Mouse (Mus musculus) intestine, embryonic 16.5 days (tissue): Measurements from ENCODE around the gene Bmp8b. TPM values are rescaled to one million over a fixed set of nuclear protein-coding genes. Genes with fewer than 3 reads are reported as not detected.

Experiments used
- ATAC-seq: fragments of 200-750 bp; cut with Nextera tagmentation; 2 replicates; pipeline ENCODE4 v1.8.0; 2017; ENCODE audit warnings: moderate TSS enrichment, moderate library complexity
- H3K27ac ChIP-seq: fragments of 300-500 bp; sonication (generic); 2 replicates; pipeline ENCODE4 v1.5.1; 2014; ENCODE audit warnings: mild to moderate bottlenecking, low read length
- H3K27me3 ChIP-seq: fragments of 300-500 bp; sonication (generic); replicated peaks from 2 replicates; pipeline ENCODE4 v1.6.1; 2014; ENCODE audit warnings: low read length, control low read depth, mixed read lengths; ENCODE audit not compliant: control insufficient read depth, insufficient read depth
- H3K36me3 ChIP-seq: fragments of 300-500 bp; sonication (generic); 2 replicates; pipeline ENCODE4 v1.6.1; 2014; ENCODE audit warnings: low read length, control low read depth; ENCODE audit not compliant: control insufficient read depth, insufficient read depth
- H3K4me1 ChIP-seq: fragments of 300-500 bp; sonication (generic); 2 replicates; pipeline ENCODE4 v1.6.1; 2014; ENCODE audit warnings: low read length, control low read depth, mixed read lengths; ENCODE audit not compliant: control insufficient read depth, insufficient read depth
- H3K4me2 ChIP-seq: fragments of 300-500 bp; sonication (generic); 2 replicates; pipeline ENCODE4 v1.6.1; 2014; ENCODE audit warnings: low read depth, low read length, control low read depth
- H3K4me3 ChIP-seq: fragments of 300-500 bp; sonication (generic); 2 replicates; pipeline ENCODE4 v1.5.1; 2014; ENCODE audit warnings: mild to moderate bottlenecking, low read length
- H3K9ac ChIP-seq: fragments of 300-500 bp; sonication (generic); 2 replicates; pipeline ENCODE4 v1.6.1; 2014; ENCODE audit warnings: low read depth, low read length
- H3K9me3 ChIP-seq: fragments of 300-500 bp; sonication (generic); 2 replicates; pipeline ENCODE4 v1.6.1; 2016; ENCODE audit warnings: low read length, control low read depth; ENCODE audit not compliant: control insufficient read depth
- WGBS: fragments of 180-500 bp; shearing (Covaris S2); extraction: QIAGEN DNeasy Blood & Tissue Kit; methylation state at CpG from one replicate; pipeline ENCODE4 v1.1.7; 2014; 5-methylcytosine and 5-hydroxymethylcytosine counted together
- polyA plus RNA-seq: library from polyadenylated mRNA; unstranded; fragments of >200 nt; fragmentation: Nextera tagmentation; extraction: Ambion mirVana; gene quantifications from 2 replicates; pipeline ENCODE4 v1.2.1, GENCODE M21; 2015

The Bmp8b gene
- 0.29 and 0.47 TPM in 2 replicates for polyA plus RNA-seq

GRCm38 (mm10) chr4:123104651-123105450, at the start of gene Bmp8b:
Bmp8b (plus strand) TSS chr4:123105165.
- Histone ChIP-seq H3K27me3 (peaks cover 28% of the 10 kb centered on the region), H3K4me3 (peak within 1 kb of the TSS; percentile 35), H3K27ac (no peak within 1 kb of the TSS), H3K4me2 (peak within 1 kb of the TSS; percentile 65), H3K9me3 (no peaks in the 10 kb centered on the region), H3K9ac (peak within 1 kb of the TSS; percentile 24; the same call in 1 of the 2 replicates), H3K4me1 (peaks cover 10% of the 10 kb centered on the region; the same call in 1 of the 2 replicates), H3K36me3 (no peaks in the 10 kb centered on the region)
- ATAC-seq: peak; percentile 81
- WGBS: 4% methylated on average over 75 of the region's 75 CpGs

- 74% methylated on average over 3 of the region's 3 CpGs for WGBS
- Histone ChIP-seq H3K9me3 (no peaks in the 10 kb centered on the region), H3K4me3 (no peak overlapping the region), H3K9ac (no peak overlapping the region), H3K4me2 (no peak overlapping the region), H3K36me3 (no peaks in the 10 kb centered on the region; the same call in 1 of the 2 replicates), H3K4me1 (peaks cover 3% of the 10 kb centered on the region; the same call in 1 of the 2 replicates), H3K27me3 (no peaks in the 10 kb centered on the region), H3K27ac (no peak overlapping the region)
- no peak for ATAC-seq
Measured at GRCm38 (mm10) chr4:123056560-123057109, 48.3 kb upstream of the Bmp8b start.

- H3K4me3 ChIP-seq: no peak overlapping the region
- no peak overlapping the region for H3K27ac ChIP-seq
- WGBS: 35% methylated on average over 1 of the region's 1 CpGs
- no peaks in the 10 kb centered on the region; the same call in 1 of the 2 replicates for H3K36me3 ChIP-seq
- H3K4me1 ChIP-seq: no peaks in the 10 kb centered on the region
- no peak overlapping the region for H3K4me2 ChIP-seq
- H3K9me3 ChIP-seq: no peaks in the 10 kb centered on the region
- H3K9ac ChIP-seq: no peak overlapping the region
- 0 out of 2 replicates have a peak, but pooled peaks have one; percentile 26 for ATAC-seq
- no peaks in the 10 kb centered on the region for H3K27me3 ChIP-seq
Measured at GRCm38 (mm10) chr4:123057957-123058356, 47.0 kb upstream of the Bmp8b start.

GRCm38 (mm10) chr4:123061744-123062143, 43.2 kb upstream of the Bmp8b start:
- Histone ChIP-seq H3K4me1 (no peaks in the 10 kb centered on the region), H3K4me3 (no peak overlapping the region), H3K27ac (no peak overlapping the region), H3K27me3 (no peaks in the 10 kb centered on the region), H3K4me2 (no peak overlapping the region), H3K9ac (no peak overlapping the region), H3K9me3 (no peaks in the 10 kb centered on the region), H3K36me3 (no peaks in the 10 kb centered on the region)
- 71% methylated on average over 5 of the region's 5 CpGs for WGBS
- no peak for ATAC-seq

GRCm38 (mm10) chr4:123068646-123069045, 36.3 kb upstream of the Bmp8b start:
- Histone ChIP-seq H3K27me3 (no peaks in the 10 kb centered on the region), H3K36me3 (no peaks in the 10 kb centered on the region), H3K27ac (no peak overlapping the region), H3K4me2 (no peak overlapping the region), H3K9ac (no peak overlapping the region), H3K4me1 (no peaks in the 10 kb centered on the region), H3K9me3 (no peaks in the 10 kb centered on the region), H3K4me3 (no peak overlapping the region)
- no peak for ATAC-seq
- 85% methylated on average over 6 of the region's 6 CpGs for WGBS

GRCm38 (mm10) chr4:123071266-123071966, 33.5 kb upstream of the Bmp8b start:
- 12% methylated on average over 13 of the region's 13 CpGs for WGBS
- Histone ChIP-seq H3K9ac (0 out of 2 replicates have a peak overlapping the region, but pooled peaks have one; percentile 6), H3K4me2 (peak overlapping the region; percentile 27), H3K27ac (no peak overlapping the region), H3K9me3 (no peaks in the 10 kb centered on the region), H3K27me3 (no peaks in the 10 kb centered on the region), H3K4me1 (no peaks in the 10 kb centered on the region), H3K4me3 (peak overlapping the region; percentile 17; the same call in 1 of the 2 replicates), H3K36me3 (no peaks in the 10 kb centered on the region)
- peak; percentile 89 for ATAC-seq

GRCm38 (mm10) chr4:123076928-123077327, 28.0 kb upstream of the Bmp8b start:
- ATAC-seq: no peak
- H3K27ac ChIP-seq: no peak overlapping the region

GRCm38 (mm10) chr4:123078231-123078630, 26.7 kb upstream of the Bmp8b start:
- 65% methylated on average over 4 of the region's 4 CpGs for WGBS
- no peaks in the 10 kb centered on the region for H3K9me3 ChIP-seq
- ATAC-seq: no peak

More at GRCm38 (mm10) chr4:123076928-123077327, 28.0 kb upstream of the Bmp8b start:
- Histone ChIP-seq H3K36me3 (no peaks in the 10 kb centered on the region), H3K4me3 (no peak overlapping the region), H3K4me1 (no peaks in the 10 kb centered on the region), H3K4me2 (no peak overlapping the region), H3K27me3 (no peaks in the 10 kb centered on the region), H3K9me3 (no peaks in the 10 kb centered on the region), H3K9ac (no peak overlapping the region)
- 49% methylated on average over 8 of the region's 8 CpGs for WGBS

GRCm38 (mm10) chr4:123080791-123081190, 24.2 kb upstream of the Bmp8b start:
- H3K36me3 ChIP-seq: no peaks in the 10 kb centered on the region
- WGBS: 38% methylated on average over 13 of the region's 13 CpGs
- no peaks in the 10 kb centered on the region for H3K27me3 ChIP-seq
- no peak overlapping the region for H3K4me3 ChIP-seq
- H3K9ac ChIP-seq: no peak overlapping the region
- no peaks in the 10 kb centered on the region for H3K9me3 ChIP-seq
- peak; percentile 75 for ATAC-seq
- no peaks in the 10 kb centered on the region for H3K4me1 ChIP-seq
- H3K27ac ChIP-seq: no peak overlapping the region
- no peak overlapping the region for H3K4me2 ChIP-seq

More at GRCm38 (mm10) chr4:123078231-123078630, 26.7 kb upstream of the Bmp8b start:
- H3K9ac ChIP-seq: no peak overlapping the region
- no peaks in the 10 kb centered on the region for H3K27me3 ChIP-seq
- no peaks in the 10 kb centered on the region for H3K4me1 ChIP-seq
- H3K36me3 ChIP-seq: no peaks in the 10 kb centered on the region
- no peak overlapping the region for H3K4me2 ChIP-seq
- no peak overlapping the region for H3K4me3 ChIP-seq
- H3K27ac ChIP-seq: no peak overlapping the region
